Mouse (Mus musculus) ovary, postnatal 36 days (tissue): Measurements from ENCODE around the gene Atp1a1.
A peak's percentile ranks its signal among the peaks of the same experiment; 100 is the strongest.

Experiments
- DNase-seq: peaks from one replicate; pipeline ENCODE4 v3.0.0; 2022; ENCODE audit warnings: low spot score, mixed read lengths

Gene Atp1a1

DNA sequence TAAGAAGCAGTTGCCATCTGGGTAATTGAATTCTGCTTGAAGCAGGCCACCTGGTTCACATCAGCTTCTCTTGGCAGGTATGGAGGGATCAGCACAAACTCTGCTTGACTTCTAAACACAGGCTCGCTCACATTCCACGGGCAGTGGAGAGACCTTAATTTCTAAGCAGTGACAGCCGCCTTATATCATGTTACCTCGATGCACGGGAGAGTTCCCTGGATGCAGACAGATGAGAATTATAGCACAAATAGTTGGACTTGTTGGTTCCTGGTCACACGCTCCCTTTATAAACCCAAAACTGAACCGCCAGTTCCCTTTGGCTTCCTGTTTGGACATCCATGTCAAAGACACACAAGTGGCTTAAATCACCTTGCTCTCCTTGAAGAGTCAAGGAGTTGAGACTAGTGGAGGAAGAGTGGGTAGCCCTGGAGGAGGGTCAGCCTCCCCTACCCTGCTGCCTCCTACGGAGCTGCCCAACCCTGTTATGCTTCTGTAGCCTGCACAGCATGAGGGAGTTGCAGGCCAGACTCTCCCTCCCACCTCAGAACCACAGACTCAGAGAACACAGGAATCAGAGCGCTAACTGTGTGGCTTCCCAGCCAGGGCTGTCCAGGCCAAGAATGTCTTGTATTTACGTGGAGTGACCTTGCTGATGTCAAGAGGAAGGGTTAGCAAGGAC, 7.5 kb upstream of the Atp1a1 start:
- DNase-seq, result no peak

DNA sequence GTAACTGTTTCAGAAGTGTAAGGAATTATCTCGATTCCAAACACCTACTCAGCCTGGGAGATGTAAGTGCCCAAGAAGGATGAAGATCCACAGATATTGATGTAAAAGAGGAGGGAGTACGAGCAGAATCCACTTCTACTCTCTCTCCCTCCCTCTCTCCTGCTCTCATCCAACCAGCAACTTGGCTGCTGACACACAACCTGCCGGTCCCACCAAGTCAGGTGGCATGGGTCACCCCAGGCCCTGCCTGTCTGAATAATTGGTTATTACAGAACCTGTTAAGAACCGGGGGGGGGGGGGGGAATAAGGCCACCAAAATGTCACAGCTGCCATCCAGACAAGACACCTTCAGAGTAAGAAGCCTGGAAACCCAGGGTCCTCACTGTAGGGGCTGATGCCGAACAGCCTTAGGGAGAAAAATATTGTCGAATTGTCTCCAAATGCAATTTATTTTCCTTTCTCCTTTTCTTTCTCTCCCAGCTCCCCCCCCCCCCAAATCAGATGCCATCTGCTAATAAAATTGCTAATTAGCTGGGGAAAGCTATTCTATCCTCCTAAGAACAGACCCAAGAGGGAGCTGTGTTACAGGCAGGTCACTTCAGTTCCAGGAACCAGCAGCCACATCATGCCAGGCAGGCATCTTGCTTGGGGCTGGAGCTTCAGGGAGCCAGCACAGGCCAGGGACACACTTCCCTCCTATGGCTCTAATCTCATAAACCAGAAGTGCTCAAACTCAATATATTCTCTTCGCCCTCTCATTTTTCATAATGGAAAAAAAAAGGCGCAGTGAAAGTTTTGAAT, 6.7 kb upstream of the Atp1a1 start:
- no peak for DNase-seq

DNA sequence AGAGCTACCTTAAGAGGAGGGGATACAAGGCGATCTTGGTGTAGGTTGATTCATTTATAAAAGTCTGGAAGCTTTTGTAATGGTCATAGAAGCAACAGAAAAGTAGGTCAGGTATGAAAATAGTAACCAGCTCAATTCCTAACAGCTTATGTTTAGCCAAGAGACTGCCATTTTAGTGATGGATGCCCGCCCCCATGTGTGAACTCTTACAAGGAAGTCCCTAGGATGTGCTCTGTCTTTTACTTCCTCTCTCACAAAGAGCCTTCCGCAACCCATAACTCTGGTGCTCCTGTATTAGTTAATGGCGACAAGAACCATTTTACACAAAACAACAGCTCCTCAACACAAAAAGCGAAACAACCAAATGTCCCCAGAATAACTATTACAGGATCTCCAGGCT, 4.8 kb upstream of the Atp1a1 start:
- DNase-seq, result no peak

DNA sequence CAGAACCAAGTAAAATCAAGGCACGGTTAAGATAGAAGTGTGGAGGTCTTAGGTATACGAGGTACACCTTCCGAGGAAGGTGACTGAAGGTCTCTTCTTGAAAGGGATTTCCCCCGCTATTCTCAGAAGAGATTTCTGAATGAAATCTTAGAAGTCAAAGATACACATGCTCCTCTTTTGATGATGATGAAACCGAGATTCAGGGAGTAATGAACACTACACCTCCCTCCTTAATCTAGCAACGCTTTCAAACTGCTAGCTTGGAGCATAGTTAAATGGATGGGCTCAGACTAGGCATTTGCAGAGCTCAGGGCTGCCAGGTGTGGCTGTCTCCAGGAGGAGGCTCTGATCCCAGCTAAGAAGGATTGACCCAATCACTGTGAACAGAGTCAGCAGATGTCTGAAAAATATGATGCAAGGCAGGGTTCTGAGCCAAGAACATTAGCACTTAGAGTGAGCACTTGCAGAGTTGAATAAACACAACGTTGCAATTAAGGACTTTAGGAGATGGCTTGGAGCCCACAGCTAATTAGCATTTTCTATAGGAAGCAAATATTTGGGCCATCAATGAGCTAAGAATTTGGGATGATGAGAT, 2.5 kb upstream of the Atp1a1 start:
- DNase-seq, result no peak

DNA sequence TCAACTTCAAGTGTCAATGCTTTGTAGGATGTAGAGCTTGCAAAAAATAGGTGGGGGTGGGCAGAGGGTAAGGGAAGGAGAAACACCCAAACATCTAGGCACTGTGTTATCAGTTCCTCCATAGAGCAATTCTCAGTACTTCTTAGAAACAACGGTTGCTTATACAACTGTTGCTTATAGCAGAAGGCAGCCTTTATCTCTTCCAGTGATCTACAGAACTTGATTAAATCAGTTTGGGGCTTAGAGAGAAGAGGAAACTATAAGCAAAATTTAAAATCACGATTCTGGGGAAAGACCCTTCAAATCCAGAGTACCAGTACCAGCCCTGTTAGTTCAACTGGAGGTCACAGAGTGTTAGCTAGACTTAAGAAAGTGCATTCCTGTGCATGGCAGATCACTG, 1.2 kb upstream of the Atp1a1 start:
- DNase-seq, result no peak

DNA sequence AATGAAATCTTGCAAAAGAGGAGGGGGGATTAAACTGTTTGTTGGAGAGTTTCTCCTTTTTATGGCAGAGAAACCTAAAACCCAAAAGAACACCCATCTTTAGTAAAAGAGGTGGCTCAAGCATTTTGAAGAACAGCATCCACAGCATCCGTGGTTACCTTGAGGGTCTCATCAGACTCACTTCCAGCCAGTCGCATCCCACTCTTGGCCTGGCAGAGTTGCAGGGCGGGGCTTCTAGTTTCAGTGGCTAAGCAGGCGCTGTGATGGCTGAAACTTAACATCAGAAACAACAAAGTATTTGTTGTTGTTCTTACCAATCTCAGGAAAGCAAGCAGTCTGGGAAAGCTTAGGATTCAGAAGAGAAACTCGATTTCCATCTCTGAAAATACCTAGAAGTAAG, 807 bp upstream of the Atp1a1 start:
- DNase-seq, result no peak

DNA sequence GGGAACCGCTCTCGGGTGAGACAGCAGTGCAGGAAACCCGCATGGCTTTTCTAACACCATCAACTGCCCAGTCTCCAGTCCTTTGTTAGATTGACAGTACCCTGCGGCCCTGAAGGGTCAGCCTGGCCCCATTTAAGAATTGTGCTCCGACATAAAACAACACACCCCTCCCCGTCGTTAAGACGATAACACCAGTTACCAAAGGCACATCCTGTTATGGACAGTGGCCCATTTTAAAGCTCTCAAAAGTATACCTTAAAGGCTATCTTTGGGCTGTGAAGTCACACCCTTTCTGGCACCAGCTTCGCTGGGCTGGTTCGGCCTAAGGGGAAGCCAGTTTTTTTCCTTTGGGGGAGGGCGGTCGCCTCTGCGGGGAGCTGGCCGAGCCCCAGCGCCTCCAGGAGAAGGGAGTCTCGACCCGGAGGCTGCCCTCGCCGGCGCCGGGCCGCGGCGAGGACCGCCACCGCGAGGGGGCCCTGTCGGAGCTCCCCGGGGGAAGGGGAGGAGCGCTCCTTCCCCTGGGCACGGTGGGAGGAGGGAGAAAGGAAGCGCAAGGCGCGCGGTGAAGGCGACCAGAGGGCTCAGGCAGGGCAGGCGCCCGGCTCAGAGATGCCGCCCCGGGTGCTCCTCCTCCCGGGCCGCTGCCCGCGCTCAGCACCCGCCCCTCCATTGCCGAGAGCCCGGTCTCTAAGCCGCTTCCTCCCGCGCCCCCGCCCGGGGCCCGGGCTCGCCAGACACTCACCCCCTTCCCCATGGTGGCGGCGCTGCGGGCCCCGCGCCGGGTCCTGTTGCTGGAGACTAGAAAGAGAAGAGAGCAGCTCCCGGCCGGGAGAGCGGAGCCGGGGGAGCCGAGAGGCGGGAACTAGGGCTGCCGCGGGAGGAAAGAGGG, 579 bp downstream of the Atp1a1 start:
- DNase-seq, result peak; percentile 84

DNA sequence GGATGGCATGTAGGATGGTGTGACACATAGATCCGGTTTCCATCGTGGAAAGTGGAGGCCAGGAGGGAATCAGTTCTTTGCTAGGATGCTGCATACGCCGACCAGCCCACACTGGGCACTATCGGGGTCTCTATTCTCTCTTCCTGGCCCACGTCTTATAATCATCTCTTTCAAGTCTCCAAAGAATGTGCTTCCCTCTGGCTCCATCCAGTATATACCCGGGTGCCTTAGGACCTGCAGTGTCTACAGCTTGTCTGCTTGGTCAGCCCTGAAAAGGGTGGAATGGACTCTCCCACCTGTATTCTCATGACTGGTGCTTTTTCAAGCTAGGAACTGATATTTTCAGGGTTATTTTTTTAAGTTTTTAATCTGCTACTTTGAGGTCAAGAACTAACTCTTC, 1.3 kb downstream of the Atp1a1 start:
- no peak for DNase-seq

DNA sequence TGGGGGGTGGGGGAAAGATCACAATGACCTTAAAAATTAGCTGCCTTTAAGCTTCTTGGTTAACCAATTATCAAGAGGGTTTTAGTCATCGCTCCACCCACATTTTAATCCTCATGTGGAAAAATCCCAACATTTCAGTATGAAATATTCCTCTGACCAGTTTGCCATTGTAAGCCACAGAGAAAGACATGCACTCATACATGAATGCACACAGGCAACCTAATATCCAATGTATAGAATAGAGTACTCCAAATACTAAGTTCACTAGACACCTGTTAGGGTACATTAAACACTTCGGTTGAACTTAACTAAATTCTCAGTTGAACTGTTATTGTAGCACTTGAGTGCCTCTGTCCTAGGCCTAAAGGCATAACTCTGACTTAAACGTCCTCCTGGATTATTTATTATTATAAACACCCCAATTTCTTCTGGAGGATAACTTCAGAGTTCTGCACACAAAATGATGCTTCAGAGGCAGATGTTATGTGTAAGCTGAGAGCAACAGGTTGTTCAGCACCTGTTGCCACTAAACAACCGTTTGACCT, 1.9 kb downstream of the Atp1a1 start:
- no peak for DNase-seq

DNA sequence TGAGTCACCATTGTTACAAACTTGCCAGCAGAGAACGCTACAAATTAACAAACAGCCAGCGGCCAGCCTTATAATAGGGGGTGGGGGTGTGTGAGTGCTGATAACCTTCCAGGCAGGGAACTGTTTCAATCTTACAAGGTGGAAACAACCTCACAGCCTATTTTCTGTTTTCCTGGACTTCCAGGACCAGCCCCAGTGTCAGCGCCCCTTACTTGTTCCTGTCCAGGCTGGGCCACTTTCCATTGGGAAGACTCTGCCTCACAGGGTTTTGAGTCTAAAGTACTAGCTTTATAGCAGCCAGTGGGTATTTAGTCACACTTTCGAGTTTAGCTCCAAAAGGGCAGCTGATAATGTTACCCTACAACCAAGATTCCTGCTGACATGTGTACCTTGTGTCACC, 2.8 kb downstream of the Atp1a1 start:
- DNase-seq, result no peak

DNA sequence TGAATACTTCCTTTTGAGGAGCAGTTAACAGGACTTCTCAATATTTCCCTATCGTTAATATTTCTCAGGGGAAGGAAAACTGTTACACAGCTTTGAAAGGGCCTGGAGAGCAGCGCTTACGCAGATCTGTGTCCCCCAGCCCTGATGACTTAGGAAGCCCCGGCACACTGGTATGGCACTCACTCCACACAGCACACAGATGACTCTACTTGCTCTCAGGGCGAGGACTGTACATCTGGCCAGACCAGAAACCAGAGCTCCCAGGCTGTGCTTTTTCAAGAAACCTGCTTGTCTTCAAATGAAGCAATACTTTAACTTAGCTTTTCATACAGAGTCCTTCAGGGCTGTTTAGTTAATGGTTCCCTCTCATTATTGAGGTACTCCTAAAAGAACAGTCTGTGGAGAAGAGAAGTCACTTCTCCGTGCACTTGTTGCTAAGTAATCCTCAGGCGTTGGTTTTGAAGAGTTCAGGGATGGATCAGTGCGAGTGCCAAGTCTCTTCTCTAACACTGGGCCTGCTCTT, 3.4 kb downstream of the Atp1a1 start:
- no peak for DNase-seq

DNA sequence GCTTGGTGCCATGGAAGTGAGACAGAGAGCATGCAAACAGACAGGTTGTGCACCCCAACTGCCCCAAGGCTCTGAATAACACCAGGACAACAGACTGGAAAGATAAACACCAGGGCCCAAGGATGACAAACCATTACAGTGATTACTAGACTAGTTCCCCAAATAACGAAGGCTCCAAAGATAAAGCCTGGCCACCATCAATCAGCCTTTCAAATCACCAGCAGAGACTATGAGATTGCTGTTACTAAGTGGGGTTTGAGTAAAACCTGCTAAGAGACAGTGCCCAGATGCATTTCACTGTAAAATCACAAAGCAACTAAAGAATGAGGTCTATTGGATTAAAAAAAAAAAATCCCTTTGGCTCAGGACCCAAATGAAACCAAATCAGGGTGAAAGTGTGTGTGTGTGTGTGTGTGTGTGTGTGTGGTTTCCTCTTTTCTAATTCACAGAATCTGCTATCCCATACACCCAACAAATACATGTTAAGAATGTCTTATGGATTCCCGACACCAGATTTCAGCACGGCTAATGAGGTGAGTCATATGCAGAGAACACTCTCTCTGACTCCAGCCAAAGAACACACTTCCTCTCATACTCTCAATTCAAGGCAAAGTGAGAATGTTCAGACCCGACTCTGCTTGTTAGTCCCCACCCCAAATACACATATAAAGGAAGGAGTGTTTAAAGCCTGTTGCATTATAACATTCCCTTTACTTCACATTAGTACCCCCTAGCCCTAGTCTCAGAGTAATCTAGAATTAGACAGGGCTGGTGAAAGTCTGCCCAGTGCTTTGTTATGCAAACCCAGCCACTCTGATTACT, 4.4 kb downstream of the Atp1a1 start:
- DNase-seq, result no peak

DNA sequence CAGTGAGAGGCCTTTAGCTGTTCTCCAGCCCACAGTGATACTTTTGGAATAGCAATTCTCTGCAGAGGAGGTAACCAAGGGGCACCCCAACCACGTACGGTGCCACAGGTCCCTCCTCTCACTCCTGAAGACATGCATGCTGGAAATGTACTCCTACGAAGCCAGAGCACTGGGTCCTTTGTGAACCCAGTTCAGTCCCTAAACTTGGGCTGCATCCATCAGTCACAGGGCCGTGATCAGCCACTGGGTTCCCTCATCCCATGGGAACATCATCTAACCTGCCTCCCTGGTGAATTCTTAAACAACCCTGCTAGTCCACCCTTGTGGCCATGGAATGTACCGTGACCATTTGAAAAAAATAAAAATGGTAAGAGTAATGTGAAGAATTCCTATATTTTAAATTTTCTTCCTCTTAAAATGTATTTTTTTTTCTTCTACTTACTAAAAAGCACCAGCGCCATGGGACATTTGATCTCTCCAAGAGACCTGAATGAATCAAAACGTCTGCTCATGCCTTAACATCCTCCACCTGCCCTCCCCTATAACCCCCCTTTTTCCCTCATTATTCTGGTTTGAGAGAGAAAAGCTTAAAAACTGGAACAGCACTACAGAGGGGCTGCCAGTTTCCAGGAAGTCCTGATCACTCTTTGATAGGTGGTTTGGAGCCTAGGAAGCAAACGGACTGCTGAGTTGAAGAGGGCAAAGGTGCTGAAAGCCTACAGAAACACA, 5.1 kb downstream of the Atp1a1 start:
- no peak for DNase-seq

DNA sequence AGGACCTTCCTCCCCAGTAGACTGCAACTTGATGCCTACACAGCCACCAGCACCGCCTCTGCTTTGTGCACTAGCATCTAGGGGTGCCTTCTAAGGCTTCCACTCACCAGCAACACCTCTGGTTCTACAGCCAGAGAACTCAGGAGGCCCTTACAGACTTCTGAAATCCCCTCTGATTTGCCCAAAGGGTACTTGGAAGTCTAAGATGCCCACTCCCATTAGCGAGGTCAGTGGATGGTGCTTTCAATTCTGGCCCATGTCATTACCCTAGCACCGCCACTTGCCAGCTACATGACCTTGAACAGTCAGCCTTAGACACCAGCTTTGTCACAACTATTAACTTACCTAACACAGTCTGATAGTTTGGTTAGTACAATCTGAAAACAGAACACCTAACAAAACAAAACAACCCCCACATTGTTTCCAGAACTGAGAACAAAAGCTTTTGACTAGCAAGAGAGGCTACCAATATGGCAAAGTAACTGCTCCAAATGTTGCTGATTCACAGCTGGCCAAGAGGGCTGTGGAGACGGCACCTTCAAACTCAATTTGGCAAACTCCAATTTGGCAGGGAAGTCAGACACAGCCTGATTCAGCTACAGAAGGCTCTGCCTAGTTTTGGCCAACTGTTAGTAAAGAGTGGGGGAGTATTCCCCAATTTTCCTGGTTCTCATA, 6.1 kb downstream of the Atp1a1 start:
- no peak for DNase-seq

DNA sequence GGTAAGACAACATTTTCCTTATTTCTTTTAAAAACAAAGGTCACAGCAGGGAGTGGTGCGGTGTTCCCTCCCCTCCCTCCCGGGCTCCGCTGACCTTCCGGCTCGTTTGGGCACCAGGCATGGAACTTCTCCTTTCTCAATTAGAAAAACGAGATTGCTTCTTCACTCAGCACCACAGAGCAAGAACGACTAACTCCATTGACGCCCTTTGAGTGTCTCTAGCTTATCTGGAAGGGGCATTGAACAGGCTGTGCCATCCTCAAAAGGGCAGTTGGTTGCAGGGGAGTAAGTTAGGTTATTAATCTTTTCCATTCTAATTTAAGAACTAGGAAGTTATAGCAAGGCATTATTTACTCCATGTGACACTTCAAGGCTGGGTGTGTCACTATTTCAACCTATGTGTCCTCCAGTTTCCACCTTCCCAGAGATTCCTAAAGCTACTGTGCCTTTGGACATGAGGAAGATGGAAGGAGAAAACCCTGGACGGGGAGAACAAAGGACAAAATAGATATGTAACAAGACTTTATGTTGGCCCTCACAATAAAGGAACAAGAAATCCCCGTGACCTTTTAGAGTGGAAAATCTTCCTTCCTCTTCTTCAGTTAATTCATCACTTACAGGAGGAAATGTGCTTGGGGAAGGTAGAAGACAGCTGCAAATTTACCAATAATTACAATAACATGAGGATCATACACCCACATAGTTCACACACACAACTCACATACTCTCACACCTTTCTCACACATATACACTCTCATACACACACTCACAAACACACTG, 7.0 kb downstream of the Atp1a1 start:
- no peak for DNase-seq

DNA sequence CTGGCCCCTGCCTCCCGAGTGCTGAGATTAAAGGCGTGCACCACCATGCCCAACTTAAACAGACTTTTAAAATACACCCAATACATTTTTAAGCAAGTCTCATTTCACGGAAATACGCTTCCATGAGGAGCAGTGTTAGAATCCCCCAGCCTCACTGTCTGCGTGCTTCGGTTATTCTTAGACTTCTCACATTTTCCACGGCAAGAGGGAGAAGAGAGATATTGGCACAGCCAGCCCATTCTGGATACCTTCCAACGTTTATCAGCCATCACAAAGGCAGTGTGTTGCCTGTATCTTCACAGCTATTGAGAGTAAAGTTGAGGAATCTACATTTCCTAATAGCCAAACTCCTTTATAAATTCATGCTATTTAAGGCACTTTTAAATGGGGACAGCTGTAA, 7.8 kb downstream of the Atp1a1 start:
- no peak for DNase-seq

DNA sequence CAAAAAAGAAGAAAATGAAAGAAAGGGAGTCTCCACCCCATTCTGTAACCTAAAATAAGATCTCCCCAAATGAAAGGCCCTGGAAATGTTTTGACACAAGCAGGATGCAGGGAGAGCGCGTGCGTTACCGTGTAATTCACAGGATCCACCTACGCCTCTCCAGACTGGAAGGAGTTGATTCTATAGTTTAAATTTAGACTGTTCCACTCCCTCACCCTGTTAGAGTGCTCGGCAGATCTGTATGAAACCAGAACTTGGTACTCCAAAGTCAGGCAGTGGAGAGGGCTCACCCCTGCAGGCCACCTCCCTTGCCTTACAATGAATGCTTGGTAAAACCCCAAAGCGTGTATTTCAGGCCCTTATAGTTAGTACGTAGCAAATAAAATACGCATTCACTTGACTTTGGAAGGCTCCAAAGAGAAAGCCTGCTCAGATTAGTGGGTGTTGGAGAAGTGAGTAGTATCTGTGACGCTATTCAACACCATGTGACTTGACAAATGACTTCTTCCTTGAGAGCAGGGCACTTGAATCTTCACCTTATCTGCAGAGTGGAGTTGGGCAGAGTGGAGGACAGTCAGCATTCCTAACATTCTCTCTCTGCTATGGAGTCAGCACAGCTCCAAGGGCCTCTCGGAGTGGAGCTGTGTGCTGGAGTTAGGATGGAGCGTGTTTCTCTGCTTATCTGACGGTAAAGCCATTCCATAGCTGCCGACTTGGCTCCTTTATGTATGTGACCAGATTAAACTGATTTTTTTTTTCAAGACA, 8.4 kb downstream of the Atp1a1 start:
- no peak for DNase-seq

DNA sequence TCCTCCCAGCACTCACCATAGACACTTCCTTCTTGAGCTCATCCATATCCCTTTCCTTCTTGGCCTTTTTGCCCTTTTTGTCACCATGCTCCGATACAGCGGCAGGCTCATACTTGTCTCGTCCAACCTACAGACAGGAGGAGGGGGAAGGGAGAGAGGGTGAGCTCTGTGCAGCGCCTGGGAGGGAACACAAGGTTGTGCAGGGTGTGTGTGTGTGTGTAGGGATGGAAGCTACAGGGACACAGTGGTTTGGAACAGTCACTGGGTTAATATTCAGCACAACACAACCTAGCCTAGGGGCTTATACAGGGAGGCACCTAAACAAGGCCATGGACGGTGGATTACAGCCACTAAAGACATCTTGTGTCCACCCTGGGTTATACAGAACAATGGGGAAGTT, 9.5 kb downstream of the Atp1a1 start:
- DNase-seq, result no peak
